Mouse (Mus musculus) lung, postnatal 0 days (tissue): ENCODE results near the gene Ahdc1. TPM values are rescaled to one million over a fixed set of nuclear protein-coding genes. Genes with fewer than 3 reads are reported as not detected.

ENCODE experiments used
- ATAC-seq: fragments of 200-750 bp; cut with Nextera tagmentation; 2 replicates; pipeline ENCODE4 v1.8.0; 2017; ENCODE audit warnings: moderate library complexity
- DNase-seq: peaks from one replicate; pipeline ENCODE4 v3.0.0-alpha.2; 2016; ENCODE audit warnings: low spot score
- H3K27ac ChIP-seq: fragments of 300-500 bp; sonication (generic); 2 replicates; pipeline ENCODE4 v1.5.1; 2014; ENCODE audit warnings: antibody characterized with exemption, mild to moderate bottlenecking, low read length, mixed read lengths
- H3K27me3 ChIP-seq: fragments of 300-500 bp; sonication (generic); replicated peaks from 2 replicates; pipeline ENCODE4 v1.6.1; 2014; ENCODE audit warnings: low read length, mixed read lengths; ENCODE audit not compliant: insufficient read depth
- H3K36me3 ChIP-seq: fragments of 300-500 bp; sonication (generic); 2 replicates; pipeline ENCODE4 v1.6.1; 2014; ENCODE audit warnings: low read length, mixed read lengths; ENCODE audit not compliant: insufficient read depth
- H3K4me1 ChIP-seq: fragments of 300-500 bp; sonication (generic); 2 replicates; pipeline ENCODE4 v1.6.1; 2014; ENCODE audit warnings: antibody characterized with exemption, low read depth, low read length, mixed read lengths; ENCODE audit not compliant: insufficient read depth
- H3K4me2 ChIP-seq: fragments of 300-500 bp; sonication (generic); replicated peaks from 2 replicates; pipeline ENCODE4 v1.6.1; 2014; ENCODE audit warnings: low read depth, mild to moderate bottlenecking, low read length, moderate library complexity, mixed read lengths
- H3K4me3 ChIP-seq: fragments of 300-500 bp; sonication (generic); 2 replicates; pipeline ENCODE4 v1.5.1; 2014; ENCODE audit warnings: low read depth, low read length
- H3K9ac ChIP-seq: fragments of 300-500 bp; sonication (generic); replicated peaks from 2 replicates; pipeline ENCODE4 v1.6.1; 2014; ENCODE audit warnings: low read depth, mild to moderate bottlenecking
- H3K9me3 ChIP-seq: fragments of 300-500 bp; sonication (generic); 2 replicates; pipeline ENCODE4 v1.6.1; 2016; ENCODE audit warnings: low read length, mixed read lengths
- CTCF ChIP-seq: IDR thresholded peaks from 2 replicates; pipeline ENCODE4 v1.5.1; 2016; ENCODE audit warnings: antibody characterized with exemption, mild to moderate bottlenecking
- EP300 ChIP-seq: IDR thresholded peaks from 2 replicates; pipeline ENCODE4 v1.6.1; 2016; ENCODE audit warnings: antibody characterized with exemption, mild to moderate bottlenecking, control low read depth
- WGBS: fragments of 180-500 bp; shearing (Covaris S2); extraction: QIAGEN DNeasy Blood & Tissue Kit; methylation state at CpG from one replicate; pipeline ENCODE4 v1.1.7; 2014; 5-methylcytosine and 5-hydroxymethylcytosine counted together
- polyA plus RNA-seq: library from polyadenylated mRNA; unstranded; fragments of >200 nt; fragmentation: Nextera tagmentation; extraction: Ambion mirVana; gene quantifications from 2 replicates; pipeline ENCODE4 v1.2.1, GENCODE M21; 2015

The Ahdc1 gene
- polyA plus RNA-seq, 1 experiment from 2014 or later: 3.9 TPM

- no peaks in the 10 kb centered on the region for H3K9me3 ChIP-seq
- peaks cover 4% of the 10 kb centered on the region; the same call in 1 of the 2 replicates for H3K4me1 ChIP-seq
- H3K27ac ChIP-seq: peak overlapping the region; percentile 94
- no peaks in the 10 kb centered on the region for H3K27me3 ChIP-seq
- no peaks in the 10 kb centered on the region for H3K36me3 ChIP-seq
- no peak overlapping the region for H3K9ac ChIP-seq
- TF ChIP-seq CTCF: no peak
- TF ChIP-seq EP300: no peak
- H3K4me2 ChIP-seq: 0 out of 2 replicates have a peak overlapping the region, but pooled peaks have one; percentile 11
- ATAC-seq (peak; percentile 34), DNase-seq (peak; percentile 62)
- no peak overlapping the region for H3K4me3 ChIP-seq
- 47% methylated on average over 3 of the region's 3 CpGs for WGBS
These were observed 105.9 kb downstream of the Ahdc1 start for GRCm38 (mm10) chr4:133116756-133117470.

DNA sequence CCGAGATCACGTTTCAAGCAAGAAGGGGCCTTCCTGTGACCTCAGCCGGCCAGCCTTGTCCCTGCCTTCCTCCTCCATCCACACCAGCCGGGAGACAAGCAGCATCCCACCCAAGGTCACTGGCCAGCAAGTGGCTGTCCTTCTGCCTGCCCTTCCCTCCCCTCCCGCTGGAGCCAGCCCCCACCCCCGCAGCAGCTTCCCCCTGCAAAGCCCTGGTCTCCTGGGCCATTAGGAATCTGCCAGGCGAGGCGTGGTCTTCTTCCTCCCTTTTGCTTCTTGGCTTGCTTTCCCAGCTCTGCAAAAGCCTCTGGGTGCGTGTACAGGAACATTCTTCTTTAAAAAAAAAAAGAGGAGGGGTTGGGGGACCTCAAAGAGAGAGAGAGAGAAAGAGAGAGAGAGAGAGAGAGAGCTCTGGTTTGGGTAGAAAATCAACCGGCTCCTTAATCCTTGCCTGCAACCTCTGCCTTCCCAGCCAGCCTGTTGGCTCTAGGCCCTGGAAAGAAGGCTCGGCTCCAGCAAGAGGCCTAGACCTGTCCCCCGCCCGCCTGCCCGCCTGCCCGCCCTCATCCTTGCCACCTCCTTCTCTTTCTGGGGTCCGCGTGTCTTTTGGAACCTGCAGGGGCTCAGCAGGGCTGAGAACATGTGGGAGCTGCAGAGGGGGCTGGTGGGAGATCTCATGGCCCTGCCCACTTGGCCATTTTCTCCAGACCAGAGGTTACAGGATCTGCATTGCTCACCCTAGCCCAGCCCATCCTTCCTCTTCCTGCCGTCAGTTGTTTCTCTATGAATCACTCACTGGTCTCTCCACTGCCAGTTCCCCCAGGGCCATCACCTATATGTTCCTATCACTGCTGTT lies 106.7 kb downstream of the Ahdc1 start:
- no peak overlapping the region for H3K9ac ChIP-seq
- H3K4me2 ChIP-seq: peak overlapping the region; percentile 37; the same call in 1 of the 2 replicates
- TF ChIP-seq EP300 (peak; percentile 35; the same call in 1 of the 2 replicates), CTCF (0 out of 2 replicates have a peak, but pooled peaks have one; percentile 8)
- no peaks in the 10 kb centered on the region for H3K27me3 ChIP-seq
- ATAC-seq (peak; percentile 81), DNase-seq (peak; percentile 90)
- 7% methylated on average over 17 of the region's 18 CpGs for WGBS
- no peak overlapping the region for H3K4me3 ChIP-seq
- peak overlapping the region; percentile 94 for H3K27ac ChIP-seq
- H3K36me3 ChIP-seq: no peaks in the 10 kb centered on the region
- no peaks in the 10 kb centered on the region for H3K9me3 ChIP-seq
- H3K4me1 ChIP-seq: peaks cover 9% of the 10 kb centered on the region; the same call in 1 of the 2 replicates

DNA sequence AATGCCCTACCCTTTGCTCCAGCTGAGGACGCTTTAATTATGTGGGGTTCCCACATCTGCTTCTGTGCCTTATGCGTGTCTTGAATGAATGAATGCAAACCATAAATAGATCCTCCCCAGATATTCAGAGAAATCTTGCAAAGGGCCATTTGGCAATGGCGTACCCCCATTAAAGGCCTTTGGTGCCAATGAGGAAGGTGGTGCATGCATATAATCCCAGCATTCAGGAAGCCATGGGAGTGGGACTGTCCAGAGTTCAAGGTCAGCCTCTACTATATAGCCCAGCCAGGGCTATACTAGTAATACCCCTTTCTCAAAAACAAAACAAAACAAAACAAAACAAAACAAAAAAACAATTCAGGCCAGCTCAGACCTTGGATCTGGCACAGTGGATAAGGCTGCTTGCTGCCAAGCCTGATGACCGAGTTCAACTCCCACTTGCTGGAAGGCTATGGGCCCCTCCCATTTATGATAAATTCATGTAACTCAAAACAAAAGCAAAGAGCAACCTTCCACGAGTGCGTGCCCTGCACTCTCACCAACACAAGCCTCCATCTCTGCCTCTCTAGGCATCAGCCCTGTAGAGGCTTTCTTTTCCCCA lies 107.8 kb downstream of the Ahdc1 start:
- no peak overlapping the region for H3K4me3 ChIP-seq
- no peak overlapping the region for H3K4me2 ChIP-seq
- ATAC-seq (no peak), DNase-seq (no peak)
- no peak overlapping the region for H3K9ac ChIP-seq
- no peak for TF ChIP-seq CTCF
- no peak for TF ChIP-seq EP300
- H3K27me3 ChIP-seq: no peaks in the 10 kb centered on the region
- no peaks in the 10 kb centered on the region for H3K9me3 ChIP-seq
- WGBS: 64% methylated on average over 6 of the region's 6 CpGs
- 0 out of 2 replicates have a peak overlapping the region, but pooled peaks have one; percentile 32 for H3K27ac ChIP-seq
- H3K36me3 ChIP-seq: no peaks in the 10 kb centered on the region
- H3K4me1 ChIP-seq: peaks cover 9% of the 10 kb centered on the region; the same call in 1 of the 2 replicates

GRCm38 (mm10) chr4:133119579-133119978 lies 108.5 kb downstream of the Ahdc1 start:
- Histone ChIP-seq H3K9ac (no peak overlapping the region), H3K4me3 (no peak overlapping the region), H3K27ac (0 out of 2 replicates have a peak overlapping the region, but pooled peaks have one; percentile 32), H3K4me1 (peaks cover 9% of the 10 kb centered on the region; the same call in 1 of the 2 replicates), H3K27me3 (no peaks in the 10 kb centered on the region), H3K4me2 (no peak overlapping the region), H3K36me3 (no peaks in the 10 kb centered on the region), H3K9me3 (no peaks in the 10 kb centered on the region)
- DNase-seq: no peak
- ATAC-seq: no peak
- 87% methylated on average over 6 of the region's 6 CpGs for WGBS
- TF ChIP-seq EP300 (no peak), CTCF (no peak)

DNA sequence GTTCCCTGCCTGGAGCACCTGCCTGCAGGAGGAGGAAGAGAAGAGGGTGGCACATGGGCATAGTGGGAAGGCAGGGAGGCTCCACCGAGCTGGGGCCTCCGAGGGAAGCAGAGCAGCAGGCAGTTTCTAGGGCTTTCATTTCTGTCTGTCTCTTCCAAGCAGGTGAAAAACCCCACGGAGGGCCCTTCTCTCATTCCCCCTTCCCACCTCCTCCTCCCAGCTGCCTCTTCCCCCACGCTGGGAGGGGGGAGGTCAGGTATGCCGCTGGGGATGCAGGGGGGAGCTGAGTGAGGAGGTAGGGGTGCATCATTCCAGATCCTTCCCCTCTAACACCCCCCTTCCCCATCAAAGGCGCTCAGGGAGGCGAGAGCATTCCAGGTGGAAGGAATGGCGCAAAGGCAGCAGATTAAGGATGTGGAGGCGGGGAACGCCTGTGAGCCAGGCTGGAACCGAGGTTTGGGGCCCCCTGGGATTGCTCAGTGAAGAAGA lies 109.8 kb downstream of the Ahdc1 start:
- Histone ChIP-seq H3K27ac (no peak overlapping the region), H3K27me3 (no peaks in the 10 kb centered on the region), H3K9me3 (no peaks in the 10 kb centered on the region), H3K4me3 (no peak overlapping the region), H3K4me1 (peaks cover 9% of the 10 kb centered on the region; the same call in 1 of the 2 replicates), H3K36me3 (no peaks in the 10 kb centered on the region), H3K9ac (no peak overlapping the region), H3K4me2 (no peak overlapping the region)
- ATAC-seq: no peak
- TF ChIP-seq EP300: no peak
- 0 out of 2 replicates have a peak, but pooled peaks have one; percentile 2 for TF ChIP-seq CTCF
- WGBS: 25% methylated on average over 8 of the region's 11 CpGs
- DNase-seq: no peak
